8 mouse cellular contexts compared by ENCODE assay signal in genomic region chr19:43986069-43986794, GRCm38 (mm10). TPM values are rescaled to one million over a fixed set of nuclear protein-coding genes. Genes with fewer than 3 reads are reported as not detected.
A peak's percentile ranks its signal among the peaks of the same experiment; 100 is the strongest.
DNase-seq lines count a peak whose midpoint lies in the region; ATAC-seq lines count a peak whose summit lies in the region.

TSS of gene Cpn1 (minus strand) at chr19:43986556.

- no peaks in the 10 kb centered on the region for H3K36me3 ChIP-seq in heart, embryonic 10.5 days
- H3K36me3 ChIP-seq in hindbrain, embryonic 15.5 days = no peaks in the 10 kb centered on the region
- no peaks in the 10 kb centered on the region for H3K36me3 ChIP-seq in liver, embryonic 12.5 days
- H3K36me3 ChIP-seq in neural tube, embryonic 14.5 days (ENCODE audit: control insufficient read depth, insufficient read depth, low read length) = no peaks in the 10 kb centered on the region

- H3K27me3 ChIP-seq in heart, embryonic 10.5 days (ENCODE audit: insufficient read depth, poor library complexity, severe bottlenecking) = no peaks in the 10 kb centered on the region
- 0 out of 2 replicates have a peak, but pooled peaks cover 4% of the 10 kb centered on the region for H3K27me3 ChIP-seq in hindbrain, embryonic 15.5 days
- peaks cover 23% of the 10 kb centered on the region for H3K27me3 ChIP-seq in liver, embryonic 12.5 days (replicated peaks)
- H3K27me3 ChIP-seq in neural tube, embryonic 14.5 days (ENCODE audit: control insufficient read depth, insufficient read depth, low read length) = no peaks in the 10 kb centered on the region

- H3K4me1 ChIP-seq in heart, embryonic 10.5 days = peaks cover 16% of the 10 kb centered on the region
- H3K4me1 ChIP-seq in hindbrain, embryonic 15.5 days (replicated peaks) = peaks cover 9% of the 10 kb centered on the region
- no peaks in the 10 kb centered on the region for H3K4me1 ChIP-seq in liver, embryonic 12.5 days
- H3K4me1 ChIP-seq in neural tube, embryonic 14.5 days (ENCODE audit: control insufficient read depth, insufficient read depth, low read length) = 0 out of 2 replicates have a peak, but pooled peaks cover 4% of the 10 kb centered on the region

- H3K9me3 ChIP-seq in heart, embryonic 10.5 days = no peaks in the 10 kb centered on the region
- no peaks in the 10 kb centered on the region for H3K9me3 ChIP-seq in hindbrain, embryonic 15.5 days
- H3K9me3 ChIP-seq in liver, embryonic 12.5 days (replicated peaks) = no peaks in the 10 kb centered on the region
- H3K9me3 ChIP-seq in neural tube, embryonic 14.5 days (ENCODE audit: control insufficient read depth, low read length) = no peaks in the 10 kb centered on the region

- 19% methylated on average over 30 of the region's 30 CpGs for WGBS in heart, embryonic 10.5 days
- 11% methylated on average over 30 of the region's 30 CpGs for WGBS in hindbrain, embryonic 15.5 days
- 26% methylated on average over 30 of the region's 30 CpGs for whole genome bisulfite sequencing in liver, embryonic 12.5 days (ENCODE audit: insufficient replicate concordance)
- WGBS in neural tube, embryonic 14.5 days = 5% methylated on average over 30 of the region's 30 CpGs

- H3K4me3 ChIP-seq in heart, embryonic 10.5 days = peak within 1 kb of the TSS; percentile 49
- H3K4me3 ChIP-seq in hindbrain, embryonic 15.5 days = peak within 1 kb of the TSS; percentile 20
- peak within 1 kb of the TSS; percentile 37 for H3K4me3 ChIP-seq in liver, embryonic 12.5 days
- H3K4me3 ChIP-seq in neural tube, embryonic 14.5 days (ENCODE audit: low read depth, low read length) = no peak within 1 kb of the TSS

- intact Hi-C loops in heart, postnatal 10 days (cut with DNase I) = no loop called here

- no peak for DNase-seq in heart, embryonic 10.5 days (ENCODE audit: low spot score)
- no peak for DNase-seq in heart, postnatal 10 days
- no peak for DNase-seq in thymus, adult 18-20 months
- DNase-seq in frontal cortex, postnatal 36 days (ENCODE audit: low spot score in 2 of 2) = no peak
- no peak for DNase-seq in layer of hippocampus, adult 11-12 months (ENCODE audit: low spot score)

- H3K4me2 ChIP-seq in hindbrain, embryonic 15.5 days = peak within 1 kb of the TSS; percentile 51
- H3K4me2 ChIP-seq in liver, embryonic 12.5 days = peak within 1 kb of the TSS; percentile 30
- H3K4me2 ChIP-seq in neural tube, embryonic 14.5 days (ENCODE audit: low read depth, low read length) = peak within 1 kb of the TSS; percentile 28

- H3K27ac ChIP-seq in heart, embryonic 10.5 days = no peak within 1 kb of the TSS
- H3K27ac ChIP-seq in hindbrain, embryonic 15.5 days (replicated peaks) = no peak within 1 kb of the TSS
- H3K27ac ChIP-seq in liver, embryonic 12.5 days = peak within 1 kb of the TSS; percentile 71
- H3K27ac ChIP-seq in neural tube, embryonic 14.5 days (ENCODE audit: low read depth, low read length) = no peak within 1 kb of the TSS

- no peak for ATAC-seq in hindbrain, embryonic 15.5 days (ENCODE audit: low FRiP score, low read depth)
- peak; percentile 72 for ATAC-seq in liver, embryonic 12.5 days
- ATAC-seq in neural tube, embryonic 14.5 days (ENCODE audit: low read depth) = no peak

- no peak within 1 kb of the TSS for H3K9ac ChIP-seq in hindbrain, embryonic 15.5 days
- H3K9ac ChIP-seq in liver, embryonic 12.5 days = peak within 1 kb of the TSS; percentile 35; the same call in 1 of the 2 replicates
- H3K9ac ChIP-seq in neural tube, embryonic 14.5 days (replicated peaks; ENCODE audit: low read depth, low read length) = no peak within 1 kb of the TSS

RNA-seq across cellular contexts. Expression of gene Cpn1, which starts in this region (rescaled TPM):
- polyA plus RNA-seq in heart, embryonic 10.5 days (2016; fragmentation: Nextera tagmentation; extraction: Ambion mirVana) = 0.80 and 12.9 TPM in 2 replicates
- total RNA-seq in heart, postnatal 10 days (2021) = not detected
- polyA plus RNA-seq in hindbrain, embryonic 15.5 days (2015; fragmentation: Nextera tagmentation; extraction: Ambion mirVana) = 0.25 and 0.26 TPM in 2 replicates
- polyA plus RNA-seq in liver, embryonic 12.5 days (2016; fragmentation: Nextera tagmentation; extraction: Ambion mirVana) = 42.8 and 45.8 TPM in 2 replicates
- 0.32 TPM in 1 of 2 replicates, not detected in the other for polyA plus RNA-seq in neural tube, embryonic 14.5 days (2014; fragmentation: Nextera tagmentation; extraction: Ambion mirVana)
